12 mouse cellular contexts compared by ENCODE assay signal in genomic region chr3:84826405-84826804, GRCm38 (mm10). TPM values are rescaled to one million over a fixed set of nuclear protein-coding genes. Genes with fewer than 3 reads are reported as not detected.
A peak's percentile ranks its signal among the peaks of the same experiment; 100 is the strongest.
DNase-seq lines count a peak whose midpoint lies in the region; ATAC-seq lines count a peak whose summit lies in the region.
"Had no signal": no experiment of that assay in that cellular context is flagged by ENCODE, and none has a peak within 500 bp of the region (broad histone marks: within the 10 kb centered on the region; RNA-seq: fewer than 3 reads in every experiment).

No protein-coding gene starts in this region.

- peaks cover 2 to 10% of the 10 kb centered on the region in 2 experiments; a peak in 2 of 4 replicates for H3K4me1 ChIP-seq in heart, embryonic 14.5 days (ENCODE audit: control insufficient read depth in 2 of 2, insufficient read depth in 2 of 2, low read length in 2 of 2)
- peaks cover 4% of the 10 kb centered on the region for H3K4me1 ChIP-seq in kidney, embryonic 15.5 days

- DNase-seq in heart, postnatal 36 days = no peak
- peak; percentile 27 to 29 for DNase-seq in B cell, adult 2 months
- peak; percentile 58 for DNase-seq in adipocyte (ENCODE audit: low spot score)
- peak; percentile 36 for DNase-seq in lung, postnatal 25 days (ENCODE audit: low spot score)
- DNase-seq in right cerebral cortex, adult 18-20 months = no peak
- no peak for DNase-seq in frontal cortex, postnatal 25 days (ENCODE audit: low spot score in 2 of 2)
- DNase-seq: cerebellum, postnatal 14 days; right cerebral cortex, postnatal 25 days had no signal

- H3K36me3 ChIP-seq in heart, embryonic 14.5 days (ENCODE audit: control insufficient read depth, insufficient read depth, low read length) = no peaks in the 10 kb centered on the region
- H3K36me3 ChIP-seq in kidney, embryonic 15.5 days = 0 out of 2 replicates have a peak, but pooled peaks cover 3% of the 10 kb centered on the region

- peak overlapping the region; percentile 49 for H3K4me2 ChIP-seq in heart, embryonic 14.5 days (ENCODE audit: low read length)
- no peak overlapping the region for H3K4me2 ChIP-seq in kidney, embryonic 15.5 days
- H3K4me2 ChIP-seq: hindbrain, embryonic 14.5 days had no signal

- WGBS in heart, embryonic 14.5 days = 24% methylated on average over 3 of the region's 3 CpGs
- WGBS in kidney, embryonic 15.5 days = 72% methylated on average over 3 of the region's 3 CpGs

- no peaks in the 10 kb centered on the region for H3K27me3 ChIP-seq in heart, embryonic 14.5 days (ENCODE audit: control insufficient read depth, insufficient read depth, low read length)
- no peaks in the 10 kb centered on the region for H3K27me3 ChIP-seq in kidney, embryonic 15.5 days

- intact Hi-C loops in heart, postnatal 36 days (cut with DNase I) = no loop called here

- no peak for ATAC-seq in heart, embryonic 14.5 days (ENCODE audit: insufficient number of reproducible peaks, insufficient read depth, low FRiP score, low read depth)
- ATAC-seq in kidney, embryonic 15.5 days (replicated peaks; ENCODE audit: low FRiP score) = no peak

- peak overlapping the region in 1 of 2 experiments; percentile 37; a peak in 1 of 4 replicates for H3K27ac ChIP-seq in heart, embryonic 14.5 days (replicated peaks in 1 of 2; ENCODE audit: control insufficient read depth in 1 of 2, insufficient read depth in 1 of 2, low read depth in 2 of 2, low read length in 2 of 2)
- H3K27ac ChIP-seq in kidney, embryonic 15.5 days = no peak overlapping the region
- H3K27ac ChIP-seq: hindbrain, embryonic 14.5 days had no signal

- no peaks in the 10 kb centered on the region for H3K9me3 ChIP-seq in heart, embryonic 14.5 days (ENCODE audit: control insufficient read depth, low read length)
- no peaks in the 10 kb centered on the region for H3K9me3 ChIP-seq in kidney, embryonic 15.5 days (replicated peaks)

- no peak overlapping the region for H3K9ac ChIP-seq in heart, embryonic 14.5 days (ENCODE audit: low read length)
- H3K9ac ChIP-seq in kidney, embryonic 15.5 days = no peak overlapping the region
- H3K9ac ChIP-seq: hindbrain, embryonic 14.5 days had no signal

- H3K4me3 ChIP-seq in heart, embryonic 14.5 days (ENCODE audit: control insufficient read depth in 1 of 2, insufficient read depth in 1 of 2, low read depth in 1 of 2, low read length in 2 of 2) = no peak overlapping the region; a peak in 1 of 4 replicates
- no peak overlapping the region for H3K4me3 ChIP-seq in kidney, embryonic 15.5 days (replicated peaks)
- H3K4me3 ChIP-seq: erythroblast, embryonic 14.5 days had no signal

RNA-seq across cellular contexts. Expression of gene Fbxw7, which starts 11.3 kb away (rescaled TPM):
- polyA plus RNA-seq in heart, embryonic 14.5 days (2014; fragmentation: Nextera tagmentation; extraction: Ambion mirVana) = 8.2 and 8.9 TPM in 2 replicates
- 10 to 100 TPM; 35.3 to 45.3 TPM for total RNA-seq in heart, postnatal 36 days (2021)
- polyA plus RNA-seq in kidney, embryonic 15.5 days (2015; fragmentation: Nextera tagmentation; extraction: Ambion mirVana) = 9.0 and 9.3 TPM in 2 replicates

Comparison
In these comparisons a context has a peak if more than half of its experiments do, and no peak if none do; other contexts are left out.
1. DNase-seq: peak in B cell, adult 2 months (2 of 2), adipocyte (single experiment) and lung, postnatal 25 days (single experiment); none in heart, postnatal 36 days (0 of 2), right cerebral cortex, adult 18-20 months (single experiment) and frontal cortex, postnatal 25 days (0 of 2).